Mouse (Mus musculus): ENCODE results near the gene Hmgb1.

Gene Hmgb1

DNA sequence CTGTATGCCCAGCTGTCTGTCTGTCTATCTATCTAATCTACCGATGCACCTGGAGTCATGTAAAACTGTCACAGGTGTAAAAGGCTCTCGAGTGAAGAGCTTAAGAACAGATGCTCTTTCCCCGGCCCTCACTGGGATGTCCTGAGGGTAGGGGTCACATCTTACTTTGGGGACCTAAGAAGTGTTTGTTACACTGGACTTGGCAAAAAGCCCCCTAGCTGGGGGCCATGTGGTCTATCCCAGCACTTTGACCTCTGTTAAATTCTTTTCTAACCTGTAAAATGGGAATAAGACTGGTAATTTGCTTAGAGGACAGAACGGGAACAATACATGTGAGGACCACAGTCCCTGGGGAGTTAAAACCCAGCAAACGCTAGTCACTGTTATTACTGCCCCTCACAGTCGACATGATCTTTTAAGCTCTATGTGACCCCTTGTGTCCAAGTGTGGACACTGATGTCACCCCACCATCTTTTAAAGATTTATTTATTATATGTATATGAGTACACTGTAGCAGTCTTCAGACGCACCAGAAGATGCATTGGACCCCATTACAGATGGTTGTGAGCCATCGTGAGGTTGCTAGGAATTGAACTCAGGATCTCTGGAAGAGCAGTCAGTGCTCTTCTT is 80.1 kb downstream of the Hmgb1 start:
- DNase-seq (ENCODE audit: low spot score) = no peak

DNA sequence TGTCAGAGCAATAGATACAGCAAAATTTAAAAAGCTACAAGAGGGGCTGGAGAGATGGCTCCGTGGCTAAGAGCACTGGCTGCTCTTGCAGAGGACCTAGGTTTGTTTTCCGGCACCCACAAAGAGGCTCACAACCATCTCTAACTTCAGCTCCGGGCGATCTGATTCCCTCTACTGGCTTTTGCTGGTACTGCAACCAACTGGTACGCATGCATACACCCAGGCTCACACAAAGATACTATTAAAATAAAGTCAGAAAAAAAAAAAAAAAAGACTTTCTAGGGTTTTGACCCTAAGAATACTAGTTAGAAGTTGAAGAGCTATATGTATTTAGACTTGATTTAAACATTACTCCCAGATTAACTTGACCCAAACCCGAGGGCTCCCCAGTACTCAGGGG is 82.4 kb downstream of the Hmgb1 start:
- DNase-seq (ENCODE audit: low spot score) = no peak

DNA sequence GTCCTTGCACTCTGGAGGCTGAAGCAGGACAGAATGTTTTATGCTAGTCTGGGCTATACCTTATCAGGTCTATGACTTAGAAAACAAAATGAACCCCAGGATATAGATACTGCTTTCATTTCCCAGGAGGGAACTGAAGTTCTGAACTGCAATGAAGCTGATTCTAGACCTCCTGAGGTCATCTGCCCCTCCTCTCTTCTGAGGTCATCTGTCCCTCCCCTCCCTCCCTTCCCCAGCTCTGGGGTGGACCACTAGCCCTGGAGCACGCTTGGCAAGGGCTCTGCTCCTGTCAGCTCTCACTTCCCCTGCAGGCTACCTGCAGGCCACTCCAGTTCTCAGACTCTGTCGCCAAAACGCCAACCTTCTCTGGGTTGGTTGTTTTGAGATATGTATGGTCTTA is 84.2 kb downstream of the Hmgb1 start:
- DNase-seq (ENCODE audit: low spot score) = no peak

DNA sequence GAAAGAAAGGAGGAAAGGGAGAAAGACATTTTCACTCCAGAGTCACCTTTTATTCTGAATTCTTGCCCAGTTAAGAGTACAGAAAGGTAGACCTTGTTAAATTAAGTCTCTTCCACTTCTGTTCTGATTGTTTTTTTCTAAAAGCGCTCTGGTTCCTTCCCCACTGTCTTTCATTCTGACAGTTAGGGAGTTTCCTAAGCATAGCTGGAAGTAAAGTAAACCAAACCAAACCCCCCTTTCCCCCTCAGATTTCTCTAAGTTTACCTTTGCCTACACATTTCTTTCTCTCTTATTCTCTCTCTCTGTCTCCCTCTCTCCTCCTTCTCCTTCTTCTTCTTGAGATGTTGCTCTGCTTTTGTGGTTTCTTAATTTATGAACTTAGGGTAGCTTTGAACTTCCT is 85.3 kb downstream of the Hmgb1 start:
- no peak for DNase-seq (ENCODE audit: low spot score)

DNA sequence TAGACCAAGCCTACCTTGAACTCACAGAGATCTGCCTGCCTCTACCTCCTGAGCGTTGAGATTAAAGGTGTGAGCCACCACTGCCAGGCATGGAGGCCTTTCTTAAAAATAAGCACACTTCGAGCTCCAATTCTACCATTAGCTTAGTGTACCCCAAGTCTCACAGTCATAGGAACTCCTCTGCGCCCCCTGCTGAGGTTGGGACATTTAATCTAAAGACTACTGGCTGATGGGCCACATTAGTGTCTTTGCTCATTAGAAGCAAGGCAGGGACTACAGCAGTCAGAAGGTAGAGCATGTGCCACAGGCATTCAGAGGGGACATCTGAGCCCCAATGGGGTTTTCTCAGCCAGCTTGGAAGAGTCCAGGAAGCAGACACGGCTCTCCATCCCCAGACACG is 86.4 kb downstream of the Hmgb1 start:
- no peak for DNase-seq (ENCODE audit: low spot score)

DNA sequence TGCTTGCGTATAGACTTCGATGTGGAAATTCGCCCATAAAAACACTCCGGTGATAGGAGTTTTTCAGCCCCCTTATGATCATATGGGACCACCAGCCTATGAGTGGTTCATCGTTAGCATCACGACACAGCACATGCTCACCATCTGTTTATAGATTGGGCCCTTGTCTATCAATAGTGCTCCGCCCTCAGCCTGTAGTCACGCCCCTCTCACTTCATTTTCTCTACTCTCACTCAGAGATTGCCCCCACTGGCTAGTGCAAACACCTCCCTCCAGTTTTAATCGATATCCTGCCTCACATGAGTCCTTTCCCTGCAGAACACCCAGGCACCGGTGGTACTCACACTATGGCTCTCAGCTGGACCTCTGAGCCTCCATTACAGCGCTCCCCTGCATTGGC is 88.0 kb downstream of the Hmgb1 start:
- DNase-seq (ENCODE audit: low spot score) = no peak

DNA sequence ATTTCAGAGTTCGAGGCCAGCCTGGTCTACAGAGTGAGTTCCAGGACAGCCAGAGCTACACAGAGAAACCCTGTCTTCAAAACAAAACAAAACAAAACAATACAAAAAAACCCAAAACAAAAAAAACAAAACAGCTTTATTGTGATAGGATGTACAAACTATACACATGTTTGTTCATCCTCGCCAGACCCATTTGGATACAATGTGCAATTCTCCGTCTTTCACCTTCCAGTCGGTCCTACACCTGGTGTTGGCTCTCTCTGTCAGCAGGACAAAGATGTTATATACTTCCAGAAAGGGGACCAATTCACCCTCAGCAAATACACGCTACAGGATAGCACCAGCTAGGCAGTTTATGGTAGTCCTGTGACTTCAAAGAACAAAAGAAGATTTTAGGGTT is 91.4 kb downstream of the Hmgb1 start:
- no peak for DNase-seq (ENCODE audit: low spot score)

DNA sequence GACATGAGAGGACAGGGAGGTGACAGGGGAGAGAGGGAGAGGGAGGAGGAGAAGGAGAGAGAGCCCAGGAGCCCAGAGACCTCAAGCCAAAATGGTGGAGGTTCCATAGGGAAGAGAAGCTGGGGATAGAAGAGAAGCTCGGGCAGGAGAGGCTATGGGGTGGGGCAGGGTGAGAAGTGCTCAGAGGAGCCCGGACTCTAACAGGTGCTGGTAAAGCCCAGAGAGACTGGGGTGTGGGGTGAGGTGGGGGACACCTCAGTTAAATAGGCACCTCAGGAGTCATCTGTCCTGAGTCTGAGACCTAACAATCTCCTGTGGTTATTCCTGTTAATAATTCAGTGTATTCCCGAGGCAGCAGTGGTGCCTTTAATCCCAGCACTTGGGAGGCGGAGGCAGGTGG is 91.8 kb downstream of the Hmgb1 start:
- no peak for DNase-seq (ENCODE audit: low spot score)

DNA sequence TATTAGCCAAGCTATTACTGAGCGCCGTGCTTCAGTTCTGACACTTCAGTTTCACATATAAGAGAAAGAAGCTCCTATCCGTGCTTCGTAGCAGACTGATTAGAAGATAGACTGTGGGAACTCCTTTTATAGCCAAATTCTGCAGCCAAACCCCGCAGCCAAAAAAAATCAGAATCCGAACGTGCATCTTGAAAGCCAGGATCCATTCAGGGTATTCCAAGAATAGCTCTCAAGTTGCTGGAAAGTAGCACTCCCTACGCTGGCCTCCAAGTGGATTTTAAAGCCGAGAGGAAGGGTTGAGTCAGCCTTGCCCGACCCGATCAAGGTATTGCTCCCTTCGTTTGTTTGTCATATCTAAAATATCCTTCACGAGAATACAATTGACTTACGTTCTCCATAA is 93.0 kb downstream of the Hmgb1 start:
- DNase-seq (ENCODE audit: low spot score) = no peak

DNA sequence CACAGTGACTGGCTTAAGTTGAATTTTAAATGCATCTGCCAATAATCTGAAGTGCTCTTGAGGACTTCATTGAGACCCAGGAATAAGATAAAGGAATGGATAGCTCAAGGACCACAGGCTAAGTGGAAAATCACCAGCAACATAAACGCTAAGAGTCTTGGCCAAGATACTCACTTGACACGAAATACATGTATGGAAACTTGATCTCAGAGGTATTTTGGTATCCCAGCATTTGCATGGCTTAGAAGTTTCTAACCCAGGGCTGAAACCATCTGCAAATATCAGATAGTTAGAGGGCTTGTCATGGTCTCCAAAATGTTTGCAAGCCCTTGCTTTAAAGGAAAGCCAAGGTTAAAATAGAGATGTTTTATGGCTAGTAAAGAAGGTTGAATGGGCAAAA is 94.4 kb downstream of the Hmgb1 start:
- DNase-seq (ENCODE audit: low spot score) = no peak

DNA sequence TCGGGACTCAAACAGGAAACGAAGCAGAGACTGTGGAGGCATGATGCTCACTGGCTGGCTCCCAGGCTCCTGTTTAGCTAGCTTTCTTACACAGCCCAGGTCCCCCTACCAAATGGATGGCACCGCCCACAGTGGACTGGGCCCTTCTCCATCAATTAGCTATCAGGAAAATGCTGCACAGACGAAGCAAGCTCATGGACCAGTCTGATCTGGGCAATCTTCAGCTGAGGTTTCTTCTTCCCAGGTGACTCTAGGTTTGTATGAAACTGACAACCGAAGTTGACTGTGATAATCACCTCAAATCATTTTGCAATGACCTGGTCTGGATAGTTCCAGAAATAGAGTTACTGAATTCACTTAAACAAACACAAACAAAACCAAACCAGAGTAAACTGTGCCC is 94.8 kb downstream of the Hmgb1 start:
- DNase-seq (ENCODE audit: low spot score) = no peak

DNA sequence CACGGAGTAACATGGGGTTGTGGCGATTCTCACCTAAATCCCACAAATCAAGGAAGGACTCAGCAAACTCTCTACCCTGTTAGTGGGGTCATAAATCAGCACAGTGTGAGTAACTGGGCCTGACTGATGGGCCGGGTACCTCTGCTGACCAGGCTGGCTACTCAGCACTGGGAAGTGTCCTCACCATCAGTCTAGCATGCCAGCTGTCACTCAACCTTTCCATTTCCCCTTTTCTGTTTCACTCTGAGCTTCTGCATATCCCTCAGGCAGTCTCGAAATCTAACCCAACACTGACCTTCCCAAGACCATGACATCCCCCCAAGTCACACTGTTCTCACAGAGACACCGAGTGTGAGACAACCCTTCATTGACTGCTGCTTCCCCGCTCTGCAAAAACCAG is 95.4 kb downstream of the Hmgb1 start:
- no peak for DNase-seq (ENCODE audit: low spot score)

DNA sequence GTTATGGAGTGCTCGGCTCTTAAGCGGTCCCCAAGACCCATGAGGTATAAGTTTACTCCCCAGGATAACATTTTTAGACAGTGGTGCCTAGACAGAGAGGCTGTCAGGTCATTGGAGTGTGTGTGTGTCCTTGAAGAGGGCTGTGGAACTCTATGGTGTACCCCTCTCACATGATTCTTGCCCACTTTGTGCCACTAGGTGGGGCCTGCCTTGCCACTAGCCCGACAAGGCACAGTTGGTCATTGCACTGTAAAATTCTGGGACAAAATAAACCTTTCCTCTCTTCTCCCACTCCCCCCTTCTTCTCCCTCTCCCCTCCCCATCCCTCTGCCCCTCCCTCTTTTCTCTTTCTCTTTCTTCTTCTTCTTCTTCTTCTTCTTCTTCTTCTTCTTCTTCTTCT is 96.1 kb downstream of the Hmgb1 start:
- no peak for DNase-seq (ENCODE audit: low spot score)

DNA sequence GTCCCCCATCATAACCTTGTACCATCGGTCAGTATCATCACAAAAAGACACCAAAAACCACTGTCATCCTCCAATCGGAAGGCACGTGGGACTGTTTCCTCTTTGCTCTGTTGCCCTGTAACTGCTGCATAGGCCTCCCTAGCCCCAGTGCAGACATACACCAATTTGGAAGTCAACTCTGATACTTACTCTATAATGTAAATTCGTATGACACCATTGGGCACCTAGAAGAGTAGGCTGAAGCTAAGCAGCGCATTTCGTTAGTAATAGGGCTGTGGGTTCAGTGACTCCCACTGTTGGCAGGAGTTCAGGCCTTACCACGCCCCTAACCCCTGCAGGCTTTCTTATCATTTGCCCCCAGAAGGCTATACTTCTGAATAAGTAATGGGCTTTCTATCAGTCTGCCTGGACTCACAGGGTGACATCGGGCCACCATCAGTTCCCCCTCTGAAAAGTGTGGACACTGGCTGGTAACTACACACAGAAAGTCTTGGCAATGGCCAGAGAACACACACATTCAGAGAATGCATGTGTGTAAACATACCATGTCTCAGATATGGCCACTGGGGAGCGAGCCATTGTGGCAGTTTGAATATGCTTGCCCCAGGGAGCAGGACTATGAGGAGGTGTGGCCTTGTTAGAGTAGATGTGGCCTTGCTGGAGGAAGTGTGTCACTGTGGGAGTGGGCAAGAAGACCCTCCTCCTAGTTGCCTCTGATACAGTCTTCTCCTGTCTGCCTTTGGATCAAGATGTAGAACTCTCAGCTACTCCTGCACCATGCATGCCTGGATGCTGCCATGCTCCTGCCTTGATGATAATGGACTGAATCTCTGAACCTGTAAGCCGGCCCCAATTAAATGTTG is 97.7 kb downstream of the Hmgb1 start:
- peak; percentile 71 for DNase-seq (ENCODE audit: low spot score)

DNA sequence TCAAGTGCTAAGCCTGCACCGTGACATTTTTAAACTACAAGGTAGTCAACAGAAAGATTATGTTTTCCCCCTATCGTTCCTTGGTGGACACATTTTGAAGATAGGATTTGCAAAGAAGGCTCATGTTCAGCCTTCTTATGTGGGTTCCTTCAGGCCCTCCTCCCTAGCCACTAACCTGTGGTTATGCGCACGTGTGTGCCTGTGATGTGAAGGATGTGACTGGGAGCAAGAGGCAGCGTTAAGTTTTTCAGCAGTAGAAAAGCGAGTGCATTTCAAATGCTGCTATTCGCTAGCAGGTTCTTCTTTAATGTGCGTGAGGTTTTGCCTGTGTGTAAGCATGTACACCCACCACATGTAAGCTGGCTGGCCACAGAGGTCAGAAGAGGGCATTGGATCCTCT is 103.8 kb downstream of the Hmgb1 start:
- DNase-seq (ENCODE audit: low spot score) = no peak

DNA sequence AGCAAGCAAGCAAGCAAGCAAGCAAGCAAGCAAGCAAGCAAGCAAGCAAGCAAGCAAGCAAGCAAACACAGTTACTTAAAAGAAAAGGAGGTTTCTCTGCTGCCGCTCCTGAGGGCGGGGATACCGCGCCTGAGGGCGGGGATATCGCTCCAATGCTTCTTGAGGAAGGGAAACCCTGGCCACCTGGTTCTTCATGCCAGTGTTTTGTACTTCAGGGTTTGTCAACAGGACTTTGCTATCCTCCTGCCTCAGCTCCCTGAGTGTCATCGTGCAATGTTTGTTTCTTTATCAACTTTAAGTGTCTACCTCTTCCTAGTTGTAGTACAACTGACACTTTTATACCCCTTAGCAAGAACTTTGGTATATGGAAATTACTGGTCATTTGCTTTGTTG is 104.5 kb downstream of the Hmgb1 start:
- no peak for DNase-seq (ENCODE audit: low spot score)

DNA sequence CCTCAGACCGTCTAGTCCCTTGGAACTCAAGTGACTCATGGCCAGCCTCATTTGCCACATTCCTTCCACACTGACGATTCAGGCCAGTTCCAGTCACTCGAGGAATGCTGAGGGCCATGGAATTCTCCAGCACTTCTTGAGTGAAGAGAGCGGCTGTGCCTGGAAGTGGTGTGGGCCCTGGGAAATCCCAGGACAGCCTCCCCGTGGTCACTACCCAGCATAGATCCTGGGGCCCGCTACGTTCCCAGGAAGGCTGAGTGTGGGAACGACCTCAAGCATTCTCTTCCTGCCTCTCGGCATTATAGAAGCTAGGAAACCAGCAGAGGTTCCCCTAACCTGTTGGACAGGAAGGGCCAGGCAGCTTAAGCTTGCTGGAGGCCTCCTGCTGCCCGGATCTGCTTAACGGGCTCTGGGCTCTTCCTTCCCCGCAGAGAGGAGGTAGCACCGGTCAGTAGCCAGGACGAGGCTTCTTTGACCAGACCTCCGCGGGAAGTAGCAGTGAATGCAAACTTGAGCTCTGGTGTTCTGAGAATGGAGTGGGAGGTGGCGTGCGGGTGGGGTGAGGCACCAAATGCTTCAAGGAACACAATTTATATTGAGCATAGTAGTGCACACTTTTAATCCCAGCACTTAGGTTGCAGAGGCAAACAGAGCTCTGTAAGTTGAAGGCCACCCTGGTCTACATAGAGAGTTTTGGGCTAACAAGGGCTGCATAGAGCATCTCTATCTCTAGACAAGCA is 105.1 kb downstream of the Hmgb1 start:
- no peak for DNase-seq (ENCODE audit: low spot score)

DNA sequence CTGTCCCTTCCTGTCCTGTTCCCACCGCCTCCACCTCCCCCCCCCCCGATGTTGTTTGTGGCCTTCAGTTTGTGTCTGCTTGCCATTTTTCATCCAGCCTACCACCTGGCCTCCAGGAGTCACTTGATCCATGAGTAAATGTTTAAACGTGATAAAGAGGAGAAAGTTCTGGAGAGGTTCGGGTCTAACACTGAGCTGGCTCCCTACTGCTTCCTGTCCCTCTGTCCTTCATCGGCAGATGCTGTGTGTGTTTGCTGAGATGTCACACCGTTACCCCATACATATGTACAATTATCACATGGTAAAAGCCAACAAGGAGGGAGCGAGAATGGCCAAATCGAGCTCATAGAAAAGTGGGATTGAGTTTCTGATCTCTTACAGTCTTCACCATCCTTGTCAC is 107.2 kb downstream of the Hmgb1 start:
- DNase-seq (ENCODE audit: low spot score) = no peak

DNA sequence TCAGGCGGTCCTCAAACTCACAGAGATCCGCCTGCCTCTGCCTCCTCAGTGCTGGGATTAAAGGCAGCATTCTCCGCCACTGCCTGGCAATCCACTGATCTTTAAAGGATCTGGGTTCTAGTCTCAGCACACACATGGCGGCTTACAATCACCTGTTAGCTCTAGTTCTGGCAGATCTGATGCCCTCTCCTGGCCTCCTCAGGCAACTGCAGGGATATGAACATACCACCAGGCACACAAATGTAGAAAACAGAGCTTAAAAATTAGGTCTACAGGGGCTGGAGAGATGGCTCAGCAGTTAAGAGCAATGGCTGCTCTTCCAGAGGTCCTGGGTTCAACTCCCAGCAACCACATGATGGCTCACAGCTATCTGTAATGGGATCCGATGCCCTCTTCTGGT is 112.7 kb downstream of the Hmgb1 start:
- DNase-seq (ENCODE audit: low spot score) = no peak

DNA sequence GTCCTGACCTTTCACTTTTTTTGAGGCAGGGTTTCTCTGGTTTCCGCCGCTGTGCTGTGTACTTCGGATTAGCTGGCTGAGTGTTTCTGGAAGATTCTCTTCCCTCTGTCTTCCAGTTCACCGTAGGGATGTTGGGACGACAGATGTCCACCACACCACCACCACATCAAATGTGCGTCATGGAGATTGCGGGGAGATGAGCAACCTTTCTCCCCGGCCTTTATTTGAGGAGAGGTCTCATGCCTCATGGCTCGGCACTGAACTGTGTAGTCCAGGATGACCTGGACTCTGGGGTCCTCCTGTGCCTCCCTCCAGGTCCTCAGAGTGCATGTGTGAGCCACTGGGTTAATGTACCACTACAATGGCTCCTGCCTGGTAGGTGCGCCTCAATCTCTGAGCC is 115.5 kb downstream of the Hmgb1 start:
- DNase-seq (ENCODE audit: low spot score) = no peak

DNA sequence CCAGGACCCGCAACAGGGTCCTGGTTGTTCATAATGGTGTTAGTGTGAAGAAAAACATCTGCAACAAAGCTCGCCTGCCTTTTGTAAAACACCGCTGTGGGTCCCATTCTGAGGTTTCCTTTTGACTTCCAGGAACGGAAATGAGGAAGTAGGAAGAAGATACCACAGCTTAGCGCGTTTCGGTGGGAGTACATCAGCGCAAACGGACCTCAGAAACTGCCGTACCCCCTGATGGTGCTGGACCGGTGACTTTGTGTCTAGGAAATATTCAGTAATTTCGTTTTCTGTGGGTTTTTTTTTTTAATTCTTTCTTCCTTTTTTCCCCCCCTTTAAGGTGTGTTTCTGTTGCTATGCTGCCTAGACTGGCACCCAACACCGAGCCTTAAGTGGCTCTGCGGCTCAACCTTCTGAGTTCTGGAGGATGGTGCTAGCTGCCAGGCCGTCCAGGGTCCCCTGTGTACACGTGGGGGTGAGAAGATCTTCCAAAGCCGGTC is 116.0 kb downstream of the Hmgb1 start:
- no peak for DNase-seq (ENCODE audit: low spot score)

DNA sequence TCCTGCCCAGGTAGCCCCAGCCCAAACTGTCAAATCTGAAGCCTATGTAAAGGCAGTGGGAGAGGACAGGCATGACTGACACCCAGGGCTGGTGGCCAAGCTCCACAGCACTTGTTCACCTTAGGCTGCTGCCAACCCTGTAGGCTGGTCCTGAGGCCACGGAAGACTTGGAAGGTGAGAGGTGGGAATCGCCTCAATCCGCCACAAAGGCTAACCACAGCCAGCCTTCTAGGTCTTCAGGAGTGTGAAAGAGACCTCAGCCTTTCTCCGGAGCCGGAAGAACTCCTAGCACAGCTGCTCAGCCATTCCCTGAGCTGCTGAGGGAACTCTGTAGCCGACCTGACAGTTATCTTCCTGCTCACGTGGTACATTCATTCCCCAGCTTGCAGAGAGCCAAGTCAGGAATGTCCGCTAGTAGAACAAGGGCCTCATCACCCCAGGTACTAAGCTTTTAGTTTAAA is 116.8 kb downstream of the Hmgb1 start:
- DNase-seq (ENCODE audit: low spot score) = no peak

DNA sequence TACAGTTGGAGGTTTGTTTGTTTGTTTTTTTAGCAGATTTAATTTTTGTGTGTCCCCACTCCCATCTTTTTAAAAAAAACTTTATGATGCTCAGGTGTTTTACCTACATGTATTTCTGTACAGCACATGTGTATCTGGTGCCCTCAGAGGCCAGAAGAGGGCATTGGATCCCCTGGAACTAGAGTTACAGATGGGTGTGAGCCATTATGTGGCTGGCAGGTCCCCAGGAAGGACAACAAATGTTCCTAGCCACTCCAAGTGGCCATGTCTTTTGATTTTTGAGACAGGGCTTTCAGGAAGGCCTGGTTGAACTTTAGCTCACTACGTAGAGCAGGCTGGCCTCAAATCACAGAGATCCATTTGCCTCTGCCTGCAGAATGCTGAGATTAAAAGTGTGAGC is 121.5 kb downstream of the Hmgb1 start:
- no peak for DNase-seq (ENCODE audit: low spot score)

Data from c-Kit-positive CD71-positive TER-119-positive erythroid progenitor cells, embryonic 14.5 days (primary cell).